Mouse (Mus musculus) natural killer cell, adult 2 months (primary cell): ENCODE measurements around the gene Mlxipl.
"Not testable (repeated sequence)": the region's sequence is repeated elsewhere in the genome, so short reads cannot be mapped to it uniquely, and the experiment has no call there.

Source experiments
- DNase-seq, 2 experiments: peaks; one replicate each; pipeline ENCODE4 v3.0.0; 2022; ENCODE audit warnings: low spot score in 2 of 2

Mlxipl gene

DNA sequence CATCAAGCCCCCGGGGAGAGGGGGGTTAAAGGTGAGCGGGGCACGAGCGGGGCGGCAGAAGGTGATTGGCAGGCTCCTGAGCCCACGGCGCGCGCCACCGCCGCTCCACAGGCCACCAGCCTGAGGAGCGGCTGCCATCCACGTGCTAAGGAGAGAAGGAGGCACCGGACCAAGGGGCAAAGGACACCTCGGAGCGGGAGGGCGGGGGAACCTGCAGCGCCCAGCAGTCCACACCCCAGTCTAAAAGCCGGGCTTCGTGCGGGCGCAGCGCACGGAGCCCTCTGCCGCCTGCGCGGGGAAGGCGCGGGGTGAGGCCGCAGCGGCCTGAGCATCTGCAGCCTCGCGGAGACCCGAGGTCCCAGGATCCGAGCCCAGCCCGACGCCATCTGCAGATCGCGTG lies at the start of gene Mlxipl:
Gene Mlxipl, plus strand, starts transcription at position 238 of the 400 bp plus-strand sequence.
- no peak for DNase-seq

DNA sequence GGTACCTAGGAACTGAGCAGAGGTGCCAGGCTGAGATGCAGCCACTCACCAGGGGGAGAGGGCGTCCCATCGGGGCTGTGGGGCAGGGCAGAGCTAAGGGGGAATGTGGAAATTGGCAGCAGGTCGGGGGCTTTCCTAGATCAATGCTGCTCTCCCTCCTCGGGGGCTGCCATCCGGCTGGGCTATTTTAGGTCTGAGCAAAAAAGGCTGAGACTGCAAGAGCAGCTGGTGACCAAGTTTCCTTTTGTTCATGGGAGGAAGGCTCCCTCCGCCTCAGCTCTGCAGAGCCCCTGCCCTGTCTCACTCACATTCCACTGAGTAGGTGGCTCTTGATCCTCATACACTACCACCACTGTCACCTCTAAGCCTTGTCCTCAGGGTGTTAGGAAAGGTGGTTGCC lies 49.6 kb upstream of the Mlxipl start:
- no peak for DNase-seq

DNA sequence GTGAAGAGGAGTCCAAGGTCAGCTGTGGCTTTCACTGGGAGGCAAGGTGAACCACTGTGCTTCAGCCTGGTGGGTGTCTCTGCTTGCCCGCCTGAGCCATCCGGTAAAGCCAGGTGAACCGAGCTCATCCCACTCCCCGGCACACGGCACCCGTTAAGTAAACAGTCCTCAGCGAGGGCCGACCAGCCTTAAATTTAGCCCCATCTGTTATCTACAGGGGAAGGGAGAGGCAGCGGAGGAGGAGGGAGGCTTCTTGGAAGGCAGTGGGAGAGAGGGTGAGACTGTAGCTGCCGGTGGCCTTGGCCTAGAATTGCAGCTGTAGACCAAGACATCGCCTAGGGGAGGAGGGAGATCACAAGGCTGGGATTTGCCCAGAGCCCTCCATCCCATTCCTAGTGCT lies 48.9 kb upstream of the Mlxipl start:
- DNase-seq, result no peak

DNA sequence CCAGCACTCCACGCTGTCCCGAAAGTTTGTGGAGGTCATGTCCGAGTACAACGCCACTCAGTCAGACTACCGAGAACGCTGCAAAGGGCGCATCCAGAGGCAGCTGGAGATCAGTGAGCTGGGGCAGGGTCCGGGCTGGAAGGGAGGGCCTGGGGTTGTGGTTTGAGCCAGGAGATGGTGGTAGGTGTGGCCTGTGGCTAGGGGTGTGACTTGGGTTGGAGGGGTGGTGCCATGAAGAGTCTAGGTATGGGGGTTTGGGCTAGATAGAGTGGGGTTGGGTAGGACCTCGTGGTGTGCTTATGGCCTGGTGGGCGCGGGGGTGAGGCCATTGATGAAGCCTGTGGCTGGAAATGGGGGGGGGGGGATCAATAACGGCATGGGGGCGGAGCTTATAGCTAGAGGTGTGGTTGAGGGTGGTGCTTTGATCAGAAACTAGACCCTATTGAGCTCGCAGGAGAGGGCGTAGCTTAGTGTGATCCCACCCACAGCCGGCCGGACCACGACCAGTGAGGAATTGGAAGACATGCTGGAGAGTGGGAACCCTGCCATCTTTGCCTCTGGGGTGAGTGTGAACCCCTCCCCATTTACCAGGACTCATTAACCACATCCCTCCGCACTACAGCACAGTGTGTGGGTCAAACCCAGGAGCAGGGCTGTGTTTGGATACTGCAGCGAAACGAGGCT lies 47.4 kb upstream of the Mlxipl start:
- no peak for DNase-seq

DNA sequence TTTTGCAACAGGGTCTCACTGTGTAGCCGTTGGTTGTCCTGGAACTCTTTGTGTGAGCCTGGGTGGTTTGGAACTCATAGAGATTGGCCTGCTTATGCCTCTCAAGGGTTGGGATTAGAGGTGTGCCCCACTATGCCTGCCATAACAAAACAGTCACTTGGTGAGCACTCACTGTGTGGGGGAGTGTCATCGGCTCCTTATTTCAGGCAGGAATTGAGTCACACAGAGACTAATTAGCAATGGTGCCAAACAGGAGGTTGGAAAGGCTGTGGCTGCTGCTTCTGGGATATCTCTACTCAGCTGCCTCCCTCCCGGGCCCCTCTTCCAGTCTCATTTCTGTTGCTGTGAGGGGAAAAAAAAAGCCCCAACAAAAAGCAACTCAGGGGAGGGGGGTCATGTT lies 45.1 kb upstream of the Mlxipl start:
- DNase-seq, result no peak

DNA sequence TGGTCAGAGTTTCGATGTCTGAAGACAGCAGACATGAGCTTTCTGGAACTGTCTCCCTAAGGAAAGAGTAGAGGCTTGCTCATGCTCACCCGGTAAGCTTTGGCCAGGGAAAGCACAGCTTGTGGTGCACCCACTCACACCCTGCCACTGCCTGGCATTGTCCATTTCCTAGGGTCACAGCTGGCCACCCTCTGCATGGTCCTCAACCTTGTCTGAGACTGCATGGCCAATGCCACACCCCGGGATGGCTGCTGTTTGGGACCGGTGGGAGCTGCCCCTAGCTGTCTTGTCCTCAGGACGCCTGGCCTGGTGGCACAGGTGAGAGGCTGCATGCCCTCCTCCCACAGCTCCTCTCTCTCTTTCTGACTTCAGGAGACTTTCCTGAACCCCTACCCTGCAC lies 41.2 kb upstream of the Mlxipl start:
- DNase-seq, result no peak

DNA sequence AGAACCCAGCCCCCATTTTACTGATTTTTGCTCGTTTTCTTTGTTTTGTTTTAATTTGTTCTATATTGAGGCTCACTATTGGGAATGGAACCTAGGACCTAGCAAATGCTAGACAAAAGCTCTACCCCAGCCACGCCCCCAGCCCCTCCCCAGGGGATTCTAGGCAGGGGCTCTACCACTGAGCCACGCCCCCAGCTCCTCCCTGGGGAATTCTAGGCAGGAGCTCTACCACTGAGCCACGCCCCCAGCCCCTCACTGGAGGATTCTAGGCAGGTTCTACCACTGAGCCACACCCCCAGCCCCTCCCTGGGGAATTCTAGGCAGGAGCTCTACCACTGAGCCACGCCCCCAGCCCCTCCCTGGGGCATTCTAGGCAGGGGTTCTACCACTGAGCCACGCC lies 40.4 kb upstream of the Mlxipl start:
- DNase-seq, result not testable (repeated sequence)

DNA sequence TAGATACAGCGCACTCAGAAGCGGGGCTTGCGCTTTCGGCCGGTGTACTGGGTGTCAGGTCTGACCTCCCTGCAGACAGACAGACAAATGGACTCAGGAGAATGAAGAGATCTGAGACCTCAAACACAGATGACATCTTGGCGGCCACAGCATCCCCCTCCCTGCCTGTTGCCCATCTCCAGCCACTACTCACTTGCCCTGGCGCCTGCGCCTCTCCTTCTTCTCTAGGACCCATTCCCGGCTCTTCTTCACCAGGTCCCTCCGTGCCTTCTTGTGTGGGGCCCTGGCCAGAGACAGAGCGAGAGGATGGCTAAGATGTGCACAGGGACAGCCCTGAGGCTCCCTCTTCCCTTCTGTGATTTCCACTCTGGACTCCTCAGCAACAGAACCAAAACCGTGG lies 36.3 kb upstream of the Mlxipl start:
- no peak for DNase-seq

DNA sequence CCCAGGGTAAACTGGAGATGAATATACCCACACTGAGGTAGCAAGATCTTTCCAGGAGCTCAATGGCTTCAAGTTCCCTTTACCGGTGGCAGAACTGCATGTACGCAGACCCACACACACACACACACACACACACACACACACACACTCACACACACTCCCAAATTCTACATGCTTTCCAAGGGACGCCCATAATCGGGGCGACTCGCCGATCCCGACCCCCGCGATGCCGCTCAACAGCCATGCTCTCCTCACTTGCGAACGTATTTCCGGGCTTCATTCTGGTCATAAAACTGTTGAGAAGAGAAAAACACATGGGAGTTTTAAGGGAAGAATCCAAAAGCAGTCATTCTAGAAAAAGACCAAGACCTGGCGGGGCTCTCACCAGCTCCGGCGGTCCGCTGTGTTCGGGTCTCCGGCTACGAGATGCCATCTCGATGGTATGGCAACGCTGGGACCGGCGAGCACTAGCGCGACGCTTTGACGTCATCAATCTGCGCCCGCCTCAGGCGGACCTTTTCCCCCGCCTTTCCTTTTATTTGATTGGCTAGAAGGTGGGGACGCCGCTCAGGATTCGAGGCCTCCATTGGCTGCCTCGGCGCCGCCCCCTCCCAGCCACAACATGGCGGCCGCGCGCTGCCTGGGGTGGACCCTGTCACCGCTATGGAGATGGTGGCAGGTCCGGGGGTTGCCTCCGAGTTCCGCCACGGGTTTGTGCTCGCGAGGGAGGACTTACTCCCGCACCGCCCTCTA lies 25.9 kb upstream of the Mlxipl start, which contains the start of gene Dnajc30:
Gene Dnajc30, plus strand, starts transcription at position 574 of the 753 bp plus-strand sequence.
- DNase-seq, result peak; percentile 93 to 95

DNA sequence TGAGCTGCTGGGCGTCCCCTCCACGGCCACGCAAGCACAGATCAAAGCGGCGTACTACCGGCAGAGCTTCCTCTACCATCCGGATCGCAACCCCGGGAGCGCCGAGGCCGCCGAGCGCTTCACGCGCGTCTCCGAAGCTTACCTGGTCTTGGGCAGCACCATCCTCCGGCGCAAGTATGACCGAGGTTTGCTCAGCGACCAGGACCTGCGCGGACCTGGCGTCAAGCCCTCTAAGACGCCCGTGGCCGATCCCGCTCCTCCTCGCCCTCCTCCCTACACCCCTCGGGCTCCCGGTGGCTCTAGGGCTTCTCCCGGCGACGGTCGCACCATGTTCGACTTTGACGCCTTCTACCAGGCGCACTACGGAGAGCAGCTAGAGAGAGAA lies 25.3 kb upstream of the Mlxipl start:
- DNase-seq, result no peak

DNA sequence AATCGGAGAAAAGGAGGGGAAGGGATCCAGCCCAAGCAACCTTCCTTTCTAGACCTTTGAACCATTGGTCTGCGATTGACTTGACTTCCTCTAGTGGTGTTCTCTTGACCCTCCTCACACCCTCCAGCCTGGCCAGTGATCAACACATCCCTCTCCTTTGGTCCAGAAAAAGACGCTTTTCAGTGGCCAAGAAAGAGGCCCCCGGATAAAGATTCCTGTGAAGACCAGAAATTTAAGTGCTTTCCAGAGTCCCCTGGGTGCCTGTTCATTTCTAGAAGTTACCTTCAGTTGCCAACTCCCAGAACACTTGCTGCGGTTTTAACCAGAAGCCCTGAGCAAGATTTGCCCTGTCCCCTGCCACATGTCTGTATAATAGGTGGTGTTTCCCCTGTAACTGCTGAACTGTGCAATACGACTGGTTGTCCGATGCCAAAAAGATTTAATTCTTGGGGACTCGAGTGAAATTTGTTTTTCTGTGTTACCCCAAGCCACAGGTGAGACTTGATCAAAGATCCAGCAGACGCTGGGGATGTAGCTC lies 24.7 kb upstream of the Mlxipl start, which contains the start of gene Bud23:
Gene Bud23, minus strand, starts transcription at position 51 of the 538 bp plus-strand sequence.
- not testable (repeated sequence) for DNase-seq

DNA sequence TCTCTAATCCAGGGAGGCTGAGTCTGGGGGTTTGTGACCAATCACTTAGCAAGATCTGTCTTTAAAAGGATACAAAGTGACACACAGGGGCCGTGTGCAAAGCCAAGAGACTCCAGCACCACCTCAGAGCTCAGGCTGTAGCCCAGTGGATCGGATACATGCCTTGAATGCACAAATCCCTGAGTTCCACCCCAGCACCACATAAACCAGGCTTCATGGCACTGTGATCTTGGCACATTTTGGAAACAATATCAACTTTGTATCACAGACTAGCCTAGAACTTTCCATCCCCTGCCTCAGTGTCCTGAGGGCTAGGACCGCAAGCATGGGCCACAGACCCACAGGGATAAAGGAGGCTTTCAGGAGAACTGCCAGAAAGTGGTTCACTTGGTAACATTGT lies 23.7 kb upstream of the Mlxipl start:
- DNase-seq, result no peak

DNA sequence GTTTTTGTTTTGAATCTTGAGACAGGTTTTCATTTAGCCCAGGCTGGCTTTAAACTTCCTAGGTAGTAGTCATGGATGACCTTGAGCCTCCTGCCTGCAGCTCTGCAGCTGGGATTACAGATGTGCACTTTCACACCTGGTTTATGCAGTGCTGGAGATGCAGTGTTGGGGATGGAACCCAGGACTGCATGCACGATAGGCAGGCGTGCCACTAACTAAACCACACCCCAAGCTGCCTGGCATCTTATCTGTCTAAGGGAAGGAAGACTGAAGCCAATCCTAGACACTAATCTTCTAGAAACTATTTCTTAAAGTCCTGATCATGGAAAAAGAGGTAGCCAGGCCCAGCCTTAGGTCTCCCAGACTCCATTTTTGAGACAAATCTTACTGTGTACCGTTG lies 19.2 kb upstream of the Mlxipl start:
- no peak for DNase-seq

DNA sequence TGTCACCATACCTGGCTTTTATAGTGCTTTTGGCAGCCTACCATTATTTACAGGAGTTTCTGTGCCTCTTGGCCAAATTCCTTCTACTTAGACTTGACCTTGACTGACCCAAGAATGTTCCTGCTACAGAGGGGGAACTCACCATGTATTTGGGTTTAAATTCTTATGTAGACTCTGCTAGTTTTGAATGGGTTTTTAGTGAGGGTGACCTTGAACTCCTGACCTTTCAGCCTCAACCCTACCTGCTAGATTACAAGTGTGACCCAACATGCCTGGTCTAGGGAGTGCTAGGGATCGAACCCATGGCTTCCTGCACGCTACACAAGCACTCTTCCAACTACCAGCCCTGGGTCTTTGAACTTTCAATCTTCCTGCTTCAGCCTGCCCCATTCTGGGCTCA lies 17.6 kb upstream of the Mlxipl start:
- no peak for DNase-seq

DNA sequence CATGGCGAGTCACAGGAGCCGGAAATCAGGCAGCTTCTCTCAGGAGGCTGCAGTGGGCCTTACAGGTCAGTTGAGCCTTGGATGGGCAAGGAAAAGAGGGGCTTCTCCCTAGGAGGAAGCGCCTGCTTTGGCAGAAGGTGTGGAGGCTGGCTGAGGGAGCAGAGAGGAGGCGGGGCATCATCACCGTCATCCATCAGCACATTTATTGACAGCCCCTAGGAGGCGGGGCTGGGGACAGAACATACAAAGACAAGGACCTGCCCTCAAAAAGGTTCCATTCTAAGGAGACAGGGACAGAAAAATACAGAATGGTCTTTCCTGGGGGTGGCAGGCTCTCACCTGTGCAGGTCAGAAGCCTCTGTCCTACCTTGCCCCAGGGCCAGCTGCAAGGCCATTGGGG lies 17.0 kb upstream of the Mlxipl start:
- DNase-seq, result no peak

DNA sequence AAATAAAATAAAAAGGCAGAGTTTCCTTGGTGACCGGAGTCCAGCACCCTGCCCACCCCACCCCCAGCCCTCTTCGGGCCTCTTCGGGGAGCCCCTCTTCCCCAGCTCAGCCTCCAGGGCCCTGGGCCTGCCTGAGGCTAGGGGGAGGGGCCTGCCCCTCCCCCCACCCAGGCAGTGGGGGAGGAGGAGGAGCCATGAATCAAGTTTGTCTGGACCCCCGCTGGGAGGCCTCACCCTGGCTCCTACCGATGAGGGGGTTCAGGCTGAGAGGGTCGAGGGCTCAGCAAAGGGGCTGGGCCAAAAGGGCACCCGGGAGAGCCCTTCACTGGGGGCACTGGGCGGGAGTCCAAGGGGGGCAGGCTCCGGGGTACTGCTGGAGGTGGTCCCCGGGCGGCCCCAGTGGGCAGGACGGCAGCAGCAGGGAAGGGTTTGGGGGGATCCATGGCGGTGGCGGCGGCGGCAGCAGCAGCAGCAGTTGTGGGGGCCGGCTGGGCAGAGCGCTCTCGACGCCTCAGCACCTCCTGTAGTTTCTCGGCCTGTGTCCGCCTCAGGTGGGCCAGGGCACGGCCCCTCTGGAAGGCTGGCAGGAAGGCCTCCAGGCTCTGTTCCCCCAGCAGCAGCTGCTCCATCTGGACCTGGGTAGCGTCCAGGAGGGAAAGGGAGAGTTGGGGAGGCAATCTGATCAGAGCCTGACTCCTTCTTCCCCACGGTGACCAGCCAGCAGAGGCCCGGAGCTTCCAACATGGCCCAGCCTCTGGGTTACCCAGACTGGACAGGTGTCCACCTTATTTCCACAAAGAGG lies 16.1 kb upstream of the Mlxipl start:
- no peak for DNase-seq

DNA sequence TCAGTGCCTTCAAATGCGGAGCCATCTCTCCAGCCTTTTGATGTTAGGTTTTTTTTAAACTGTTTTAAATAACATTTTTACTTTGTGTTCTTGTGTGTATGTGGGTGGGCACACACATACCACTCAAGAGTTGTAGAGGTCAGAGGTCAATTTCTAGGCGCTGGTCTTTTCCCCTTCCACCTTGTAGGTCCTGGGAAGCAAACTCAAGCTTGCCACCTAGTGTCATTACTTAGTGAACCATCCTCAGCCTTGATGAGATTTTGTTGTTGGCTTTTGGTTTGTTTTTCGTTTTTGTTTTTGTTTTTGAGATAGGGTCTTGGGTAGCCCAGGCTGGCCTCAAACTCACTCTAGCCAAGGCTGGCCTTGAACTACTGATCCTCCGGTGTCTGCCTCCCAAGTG lies 14.0 kb upstream of the Mlxipl start:
- DNase-seq, result no peak

DNA sequence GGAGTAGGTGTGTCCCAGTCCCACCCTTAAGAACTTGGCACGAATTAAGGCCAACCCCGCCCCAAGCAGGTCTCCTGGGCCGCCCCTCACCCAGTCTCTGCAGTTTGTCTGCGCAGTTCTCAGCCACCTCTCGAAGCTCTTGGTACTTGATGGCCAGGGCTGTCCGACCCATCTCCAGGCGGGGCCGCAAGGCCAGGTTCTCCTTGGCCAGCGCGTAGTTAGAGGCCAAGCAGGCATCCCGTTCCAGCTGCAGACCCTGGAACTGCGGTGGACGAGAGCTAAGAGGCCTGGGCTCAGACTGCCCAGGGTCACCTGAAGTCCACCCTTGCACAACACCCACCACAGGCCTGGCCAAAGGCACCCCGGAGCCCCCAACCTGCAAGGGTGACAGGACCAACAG lies 13.3 kb upstream of the Mlxipl start:
- no peak for DNase-seq

DNA sequence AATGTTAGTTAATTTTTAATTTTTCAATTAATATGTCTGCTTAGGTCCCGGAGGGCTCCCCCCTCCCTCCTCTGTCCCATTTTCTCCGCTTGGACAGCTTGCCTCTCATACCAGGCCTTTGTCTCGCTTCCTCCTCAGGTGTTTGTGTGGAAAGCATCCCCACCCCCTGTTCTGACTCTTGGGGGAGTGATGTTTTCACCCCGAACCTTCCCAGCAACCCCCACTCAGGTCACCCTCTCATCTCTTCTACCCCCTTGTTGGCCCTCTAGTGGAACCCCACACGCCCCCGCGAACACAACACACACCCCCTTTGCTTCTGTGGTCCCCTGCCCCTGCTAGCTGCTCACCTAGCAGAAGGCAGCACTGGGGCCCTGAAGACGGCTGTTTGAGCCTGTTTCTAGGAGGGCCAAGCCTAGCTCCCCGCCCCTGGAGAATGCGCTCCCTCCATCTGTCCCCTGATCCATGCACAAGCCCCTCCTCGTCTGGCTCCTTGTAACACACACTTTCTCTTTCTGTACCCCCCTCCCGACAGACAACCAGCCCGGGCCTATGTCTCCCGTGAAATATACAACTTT lies 12.7 kb upstream of the Mlxipl start:
- no peak for DNase-seq

DNA sequence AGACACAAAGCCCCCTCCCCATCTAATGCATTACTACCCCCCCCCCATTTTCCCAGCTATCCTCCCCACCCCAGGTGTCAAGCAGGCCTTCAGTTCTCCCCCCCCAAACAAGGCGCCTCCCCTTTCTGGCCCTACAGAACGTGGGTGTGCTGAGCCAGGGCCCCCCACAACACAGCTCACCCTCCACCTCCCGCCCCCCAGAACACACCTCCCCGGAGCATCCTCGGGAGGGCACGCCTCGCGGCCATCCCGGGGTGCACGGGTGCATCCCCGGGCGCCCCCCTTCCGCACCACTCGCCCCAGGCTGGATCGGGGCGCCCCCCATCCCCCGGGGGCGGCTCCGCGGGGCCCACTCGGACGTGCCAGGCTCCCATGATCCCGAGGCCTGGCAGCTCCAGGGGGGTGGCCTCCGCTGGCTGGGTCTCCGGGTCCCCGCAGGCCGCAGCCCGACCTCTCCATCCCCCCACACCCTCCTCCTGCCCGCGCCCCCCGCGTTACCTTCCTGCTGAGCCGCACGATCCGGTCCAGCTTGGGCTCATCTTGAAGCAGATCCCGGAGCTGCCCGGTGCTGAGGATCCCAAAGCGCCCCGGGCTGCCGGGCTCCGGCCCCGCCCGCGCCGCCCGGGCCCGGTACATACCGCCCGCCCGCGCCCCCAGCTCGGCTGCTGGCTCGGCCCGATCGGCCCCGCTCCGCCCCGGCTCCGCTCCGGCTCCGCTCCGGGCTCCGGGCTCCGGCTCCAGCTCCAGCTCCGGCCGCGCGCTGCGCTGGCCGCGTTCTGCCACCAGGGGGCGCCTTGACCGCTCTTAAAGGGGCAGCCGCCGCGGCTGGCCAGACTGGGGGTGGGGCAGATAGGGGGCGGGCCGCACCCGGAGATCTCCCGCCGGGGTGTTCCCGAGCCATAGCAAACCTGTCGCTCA lies 11.9 kb upstream of the Mlxipl start, which contains the start of gene Vps37d:
Gene Vps37d, minus strand, starts transcription at position 703 of the 918 bp plus-strand sequence.
- peak; percentile 76 to 87 for DNase-seq

DNA sequence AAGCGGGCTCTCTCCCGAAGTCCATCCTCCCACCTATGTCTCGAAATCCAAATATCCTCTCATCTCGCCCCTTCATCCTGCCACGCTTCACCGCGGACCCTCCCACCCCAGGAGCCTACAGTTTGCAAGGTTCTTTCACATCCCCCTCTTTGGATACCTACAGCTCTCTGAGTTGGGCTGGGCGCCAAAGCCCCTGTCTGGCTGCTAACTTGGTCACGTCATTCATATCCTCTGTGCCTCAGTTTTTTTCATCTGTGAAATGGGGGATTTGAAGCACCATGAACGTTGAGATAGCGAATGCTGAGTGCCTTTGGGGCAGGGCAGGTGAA lies 11.2 kb upstream of the Mlxipl start:
- DNase-seq, result no peak
